Mouse (Mus musculus): ENCODE results near the gene Krtap4-6.
"Not testable (repeated sequence)": the region's sequence is repeated elsewhere in the genome, so short reads cannot be mapped to it uniquely, and the experiment has no call there.

Krtap4-6 gene

DNA sequence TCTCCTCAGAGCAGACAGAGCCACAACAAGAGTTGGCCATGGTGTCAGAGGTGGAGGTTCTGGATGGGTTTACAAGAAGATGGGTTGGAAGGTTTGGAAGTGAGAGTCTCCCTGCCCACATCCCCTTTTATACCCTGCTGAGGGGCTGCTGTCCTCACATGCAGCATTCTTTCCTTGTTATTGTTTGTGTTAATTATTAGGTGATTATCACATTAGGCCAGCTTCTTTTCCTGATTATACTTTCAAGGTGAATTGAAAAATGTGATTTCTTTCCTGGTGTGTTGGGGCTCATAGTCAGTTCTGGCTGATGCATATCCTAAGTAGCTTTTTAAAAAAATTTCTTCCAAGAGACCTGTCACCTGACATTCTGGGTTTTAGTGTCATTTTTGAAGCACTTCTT lies at the start of gene Krtap4-6:
Krtap4-6 (minus strand) TSS at position 101 of the 400 bp plus-strand sequence.
- DNase-seq (ENCODE audit: low read depth, low spot score) = no peak

DNA sequence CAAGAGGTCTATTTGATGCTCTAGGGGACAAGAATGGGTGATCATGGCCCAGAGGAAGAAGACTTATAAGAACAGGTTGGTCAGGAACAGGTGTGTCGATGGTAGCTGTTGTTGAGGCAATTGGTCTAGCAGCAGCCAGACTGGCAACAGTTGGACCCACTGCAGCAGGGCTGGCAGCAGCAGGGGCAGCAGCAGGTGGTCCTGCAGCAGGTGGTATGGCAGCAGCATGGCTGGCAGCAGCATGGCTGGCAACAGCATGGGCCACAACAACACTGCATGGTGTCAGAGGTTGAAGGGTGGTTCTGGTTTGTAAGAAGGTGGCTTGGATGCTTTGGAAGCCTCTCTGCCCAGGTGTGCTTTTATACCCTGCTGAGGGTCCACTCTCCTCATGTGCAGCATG lies 24.7 kb upstream of the Krtap4-6 start, which contains the start of gene Gm14190:
Gm14190 (minus strand) TSS at position 278 of the 400 bp plus-strand sequence.
- DNase-seq (ENCODE audit: low read depth, low spot score) = no peak

DNA sequence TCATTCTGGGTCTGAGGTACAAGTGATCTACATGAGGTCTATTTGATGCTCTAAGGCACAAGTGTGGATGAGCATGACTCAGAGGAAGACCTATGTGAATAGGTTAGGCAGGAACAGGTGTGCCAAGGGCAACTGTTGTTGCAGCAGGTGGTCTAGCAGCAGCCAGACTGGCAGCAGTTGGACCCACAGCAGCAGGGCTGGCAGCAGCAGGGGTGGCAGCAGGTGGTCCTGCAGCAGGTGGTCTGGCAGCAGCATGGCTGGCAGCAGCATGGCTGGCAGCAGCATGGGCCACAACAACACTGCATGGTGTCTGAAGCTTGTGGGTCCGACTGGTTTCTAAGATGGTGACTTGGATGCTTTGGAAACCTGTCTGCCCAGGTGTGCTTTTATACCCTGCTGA lies 19.5 kb upstream of the Krtap4-6 start:
- DNase-seq (ENCODE audit: low read depth, low spot score) = not testable (repeated sequence)

DNA sequence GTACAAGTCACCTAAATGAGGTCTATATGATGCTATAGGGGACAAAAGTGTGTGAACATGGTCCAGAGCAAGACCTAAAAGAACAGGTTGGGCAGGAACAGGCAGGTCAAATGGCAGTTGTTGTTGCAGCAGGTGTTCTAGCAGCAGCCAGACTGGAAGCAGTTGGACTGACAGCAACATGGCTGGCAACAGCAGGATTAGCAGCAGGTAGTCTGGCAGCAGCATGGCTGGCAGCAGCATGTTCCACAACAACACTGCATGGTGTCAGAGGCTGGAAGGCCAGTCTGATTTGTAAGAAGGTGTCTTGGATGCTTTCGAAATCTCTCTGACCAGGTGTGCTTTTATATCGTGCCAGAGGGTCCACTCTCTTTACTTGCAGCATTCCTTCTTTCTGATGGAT lies 17.7 kb upstream of the Krtap4-6 start:
- DNase-seq (ENCODE audit: low read depth, low spot score) = no peak

DNA sequence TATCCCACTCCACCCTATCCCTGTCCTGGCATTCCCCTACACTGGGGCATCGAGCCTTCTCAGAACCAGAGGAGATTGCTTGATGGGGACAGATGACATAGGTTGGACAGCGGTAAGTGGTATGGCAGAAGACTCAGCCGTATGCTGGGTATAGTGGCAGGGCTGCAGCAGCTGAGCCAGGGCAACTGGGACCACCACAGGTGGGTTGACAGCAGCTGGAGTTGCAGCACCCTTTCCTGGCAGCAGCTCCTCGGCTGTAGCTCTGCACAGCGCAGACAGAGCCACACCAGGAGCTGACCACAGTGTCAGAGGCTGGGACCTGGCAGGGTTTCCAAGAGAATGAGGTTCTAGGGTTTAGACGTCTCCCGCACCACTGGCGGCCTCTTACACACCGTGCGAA lies 3.0 kb downstream of the Krtap4-6 start:
- no peak for DNase-seq (ENCODE audit: low read depth, low spot score)

DNA sequence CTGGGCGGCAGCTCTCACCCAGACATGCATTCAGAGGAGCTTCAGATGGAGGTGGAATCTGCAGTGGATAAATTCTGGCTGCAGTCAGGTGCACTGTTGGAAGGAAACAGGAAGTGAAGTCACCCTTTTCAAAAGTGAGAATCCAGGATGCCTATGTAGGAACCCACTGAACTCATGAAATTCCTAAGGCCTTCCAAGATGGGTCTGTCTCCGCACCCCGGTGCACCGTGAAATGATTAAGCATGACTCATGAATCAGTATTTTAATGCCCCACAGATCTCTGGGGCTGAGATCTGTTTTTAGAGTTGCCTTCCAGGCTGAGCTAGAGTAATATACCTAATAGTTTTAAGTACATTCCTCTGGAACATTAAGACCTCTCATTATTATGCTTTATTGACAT lies 6.5 kb downstream of the Krtap4-6 start:
- no peak for DNase-seq (ENCODE audit: low read depth, low spot score)

DNA sequence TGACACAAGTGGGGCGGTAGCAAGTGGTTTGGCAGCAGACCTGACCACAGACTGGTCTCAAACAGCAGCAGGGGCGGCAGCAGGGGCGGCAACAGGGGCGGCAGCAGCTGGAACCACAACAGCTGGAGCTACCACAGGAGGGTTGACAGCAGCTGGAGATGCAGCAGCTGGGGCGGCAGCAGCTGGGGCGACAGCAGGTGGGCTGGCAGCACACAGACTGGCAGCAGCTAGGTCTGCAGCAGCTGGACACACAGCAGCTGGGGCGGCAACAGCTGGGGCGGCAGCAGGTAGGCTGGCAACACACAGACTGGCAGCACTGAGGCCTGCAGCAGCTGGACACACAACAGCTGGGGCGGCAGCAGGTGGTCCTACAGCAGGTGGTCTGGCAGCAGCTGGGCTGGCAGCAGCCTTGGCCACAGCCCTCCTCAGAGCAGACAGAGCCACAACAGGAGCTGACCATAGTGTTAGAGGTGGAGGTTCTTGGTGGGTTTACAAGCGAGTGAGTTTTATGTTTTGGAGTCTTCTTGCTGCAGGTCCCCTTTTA lies 7.2 kb downstream of the Krtap4-6 start, which contains the start of gene Gm11563:
Gm11563 (minus strand) TSS at position 494 of the 544 bp plus-strand sequence.
- DNase-seq (ENCODE audit: low read depth, low spot score) = not testable (repeated sequence)

DNA sequence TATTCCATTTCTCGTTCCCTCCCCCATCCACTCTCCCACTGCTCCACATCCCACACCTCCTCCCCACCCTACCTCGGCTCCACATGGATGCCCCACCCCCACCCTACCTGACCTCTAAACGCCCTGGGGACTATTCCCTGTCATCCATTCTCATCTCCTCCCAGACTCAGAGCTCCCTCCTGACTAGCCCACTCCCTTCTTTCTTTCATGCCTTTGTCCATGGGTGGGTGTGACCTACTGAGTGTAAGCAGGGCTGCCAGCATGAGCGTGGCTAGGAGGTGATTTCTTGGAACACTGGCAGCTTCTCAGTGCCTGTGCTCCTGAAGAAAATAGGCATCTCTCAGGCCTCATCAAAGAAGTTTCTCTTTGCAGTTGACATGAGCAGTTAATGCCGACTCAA lies 8.7 kb downstream of the Krtap4-6 start:
- no peak for DNase-seq (ENCODE audit: low read depth, low spot score)

DNA sequence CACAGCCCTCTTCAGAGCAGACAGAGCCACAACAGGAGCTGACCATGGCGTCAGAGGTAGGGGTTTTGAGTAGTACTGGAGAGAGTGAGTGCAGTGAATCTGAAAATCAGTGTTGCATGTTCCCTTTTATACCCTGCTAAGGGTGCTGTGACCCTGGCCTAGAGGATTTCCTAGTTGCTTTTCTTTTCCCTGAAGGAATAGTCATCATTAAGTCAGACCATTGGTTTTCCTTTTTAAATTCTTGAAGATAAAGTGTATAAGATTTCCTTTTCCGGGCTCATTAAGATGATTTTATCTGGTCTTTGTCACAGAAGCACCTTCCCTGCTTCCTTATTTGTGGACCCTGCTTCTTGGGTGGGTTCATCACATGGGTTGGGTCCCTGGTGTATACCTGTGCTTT lies 15.6 kb downstream of the Krtap4-6 start, which contains the start of gene Gm11555:
Gm11555 (minus strand) TSS at position 101 of the 400 bp plus-strand sequence.
- no peak for DNase-seq (ENCODE audit: low read depth, low spot score)

DNA sequence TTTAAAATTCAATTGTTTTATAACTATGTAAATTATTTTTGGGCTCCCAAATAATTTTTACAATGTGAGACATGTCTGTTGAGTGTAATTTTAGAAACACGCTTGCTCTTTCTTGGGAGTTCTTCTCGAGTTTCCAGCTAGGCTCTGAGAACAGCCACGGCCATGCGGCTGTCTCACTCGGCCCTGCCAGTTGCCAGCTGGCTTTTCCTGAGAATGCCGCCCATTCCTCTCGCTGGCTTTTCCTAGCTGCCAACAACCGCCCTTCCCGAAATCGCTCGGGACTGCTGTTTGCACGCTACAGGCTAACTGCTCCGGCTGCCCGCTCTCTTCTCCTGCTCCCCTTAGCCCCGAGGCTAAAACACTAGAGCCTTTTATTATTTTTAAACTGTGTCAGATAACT lies 19.3 kb downstream of the Krtap4-6 start:
- no peak for DNase-seq (ENCODE audit: low read depth, low spot score)

DNA sequence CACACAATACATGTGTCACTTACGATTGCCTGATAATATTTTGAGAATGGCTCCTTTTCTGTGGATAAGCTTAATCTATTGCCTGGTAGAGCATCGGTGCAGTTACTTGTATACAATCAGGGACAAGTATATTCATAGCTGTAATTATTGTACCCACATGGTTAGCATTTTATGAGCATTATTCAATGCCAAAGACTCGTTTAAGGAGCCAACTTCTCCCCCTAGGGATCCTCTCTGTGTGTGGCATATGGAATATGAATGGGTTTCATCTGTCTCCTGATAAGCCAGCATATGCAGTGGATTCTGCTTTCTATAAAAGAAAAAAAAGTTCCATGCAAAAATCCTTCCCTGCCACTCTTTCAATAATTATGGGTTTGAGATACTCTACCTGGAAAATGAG lies 21.4 kb downstream of the Krtap4-6 start:
- peak; percentile 39 for DNase-seq (ENCODE audit: low read depth, low spot score)

DNA sequence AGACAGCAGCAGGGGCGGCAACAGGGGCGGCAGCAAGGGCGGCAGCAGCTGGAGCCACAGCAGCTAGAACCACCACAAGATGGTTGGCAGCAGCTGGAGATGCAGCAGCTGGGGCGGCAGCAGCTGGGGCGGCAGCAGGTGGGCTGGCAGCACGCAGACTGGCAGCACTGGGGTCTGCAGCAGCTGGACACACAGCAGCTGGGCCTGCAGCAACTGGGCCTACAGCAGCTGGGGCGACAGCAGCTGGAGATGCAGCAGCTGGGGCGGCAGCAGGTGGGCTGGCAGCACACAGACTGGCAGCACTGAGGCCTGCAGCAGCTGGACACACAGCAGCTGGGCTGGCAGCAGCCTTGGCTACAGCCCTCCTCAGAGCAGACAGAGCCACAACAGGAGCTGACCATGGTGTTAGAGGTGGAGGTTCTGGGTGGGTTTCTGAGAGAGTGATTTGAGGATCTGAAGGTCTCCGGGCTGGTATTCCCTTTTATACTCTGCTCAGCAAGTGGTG lies 22.1 kb downstream of the Krtap4-6 start, which contains the start of gene Krtap4-7:
Krtap4-7 (minus strand) TSS at position 455 of the 505 bp plus-strand sequence.
- DNase-seq (ENCODE audit: low read depth, low spot score) = not testable (repeated sequence)

DNA sequence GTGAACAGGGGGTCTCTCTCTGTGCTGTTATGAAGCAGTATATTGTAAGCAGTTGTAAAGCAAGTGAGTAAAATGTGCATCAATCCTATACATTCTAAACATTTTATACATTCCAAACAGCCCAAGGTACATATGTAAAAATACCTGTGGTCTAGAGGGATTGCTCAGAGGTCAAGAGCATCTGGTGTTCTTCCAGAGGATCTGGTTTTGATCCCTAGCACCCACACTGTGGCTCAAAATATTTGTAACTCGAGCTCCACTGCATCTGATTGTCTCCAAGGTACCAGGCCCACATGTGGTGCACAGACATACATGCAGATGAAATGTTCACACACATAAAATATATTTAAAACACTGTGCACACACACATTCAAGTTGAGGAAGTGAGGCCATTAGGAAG lies 24.8 kb downstream of the Krtap4-6 start:
- DNase-seq (ENCODE audit: low read depth, low spot score) = no peak

DNA sequence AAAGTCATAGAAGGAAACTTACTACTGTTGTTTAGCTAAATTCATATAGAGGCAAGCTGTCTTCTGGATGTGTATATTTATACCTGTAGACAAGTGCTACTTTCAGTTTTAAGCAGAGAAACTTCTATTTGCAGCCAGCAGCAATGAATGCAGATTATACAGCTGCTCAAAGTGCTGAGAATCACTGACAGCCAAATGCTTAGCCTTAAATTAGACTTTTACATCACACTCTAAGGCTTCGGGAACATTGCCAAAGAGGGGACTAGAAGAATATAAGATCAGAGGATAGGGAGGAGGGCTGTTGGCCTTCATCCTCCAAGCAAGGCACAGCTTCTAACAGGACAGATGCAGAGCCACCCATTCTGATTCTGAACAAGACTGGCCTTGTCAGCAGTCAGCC lies 28.7 kb downstream of the Krtap4-6 start:
- no peak for DNase-seq (ENCODE audit: low read depth, low spot score)

DNA sequence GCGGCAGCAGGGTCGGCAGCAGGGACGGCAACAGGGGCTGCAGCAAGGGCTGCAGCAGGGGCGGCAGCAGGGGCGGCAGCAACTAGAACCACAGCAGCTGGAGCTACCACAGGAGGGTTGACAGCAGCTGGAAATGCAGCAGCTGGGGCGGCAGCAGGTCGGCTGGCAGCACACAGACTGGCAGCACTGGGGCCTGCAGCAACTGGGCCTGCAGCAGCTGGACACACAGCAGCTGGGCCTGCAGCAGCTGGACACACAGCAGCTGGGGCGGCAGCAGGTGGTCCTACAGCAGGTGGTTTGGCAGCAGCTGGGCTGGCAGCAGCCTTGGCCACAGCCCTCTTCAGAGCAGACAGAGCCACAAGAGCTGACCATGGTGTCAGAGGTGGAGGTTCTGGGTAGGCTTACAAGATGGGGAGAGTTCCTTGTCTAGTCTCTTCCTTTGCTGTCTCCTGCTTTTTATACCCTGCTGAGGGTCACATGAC lies 31.1 kb downstream of the Krtap4-6 start, which contains the start of gene Krtap4-2:
Krtap4-2 (minus strand) TSS at position 432 of the 482 bp plus-strand sequence.
- DNase-seq (ENCODE audit: low read depth, low spot score) = no peak

DNA sequence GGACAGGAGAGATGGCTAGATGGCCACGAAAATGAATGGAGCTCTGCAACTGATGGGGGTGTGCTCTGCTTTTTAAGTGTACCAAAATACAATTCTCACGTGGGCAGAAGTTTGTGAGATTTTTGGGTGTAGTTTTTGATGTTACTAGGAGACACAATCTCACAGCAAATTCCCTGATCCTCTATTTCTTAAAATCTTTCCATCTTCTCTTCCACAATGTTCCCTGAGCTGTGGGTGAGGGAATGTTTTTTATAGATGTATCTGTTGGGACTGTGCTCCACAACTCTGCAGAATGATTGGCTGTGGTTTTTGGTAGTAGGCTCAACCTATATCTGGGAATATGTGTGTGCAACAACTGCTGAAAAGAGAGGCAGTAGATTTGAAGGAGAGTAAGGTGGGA lies 32.5 kb downstream of the Krtap4-6 start:
- DNase-seq (ENCODE audit: low read depth, low spot score) = no peak

DNA sequence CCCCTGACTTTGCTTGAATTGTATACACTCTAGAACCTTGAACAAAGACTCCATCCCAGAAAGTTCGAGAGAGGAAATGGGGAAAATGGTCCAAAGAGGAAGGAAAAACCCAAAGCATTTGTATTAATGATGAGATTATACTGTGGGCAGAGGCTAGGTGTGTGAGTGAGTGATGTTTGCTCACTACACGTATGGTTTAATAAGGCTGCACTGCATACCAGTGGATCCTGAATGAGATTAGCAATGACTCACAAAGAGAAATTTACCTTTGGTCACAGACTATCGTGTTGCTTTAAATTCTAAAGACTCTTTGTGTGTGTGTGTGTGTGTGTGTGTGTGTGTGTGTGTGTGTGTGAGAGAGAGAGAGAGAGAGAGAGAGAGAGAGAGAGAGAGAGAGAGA lies 34.9 kb downstream of the Krtap4-6 start:
- DNase-seq (ENCODE audit: low read depth, low spot score) = no peak

DNA sequence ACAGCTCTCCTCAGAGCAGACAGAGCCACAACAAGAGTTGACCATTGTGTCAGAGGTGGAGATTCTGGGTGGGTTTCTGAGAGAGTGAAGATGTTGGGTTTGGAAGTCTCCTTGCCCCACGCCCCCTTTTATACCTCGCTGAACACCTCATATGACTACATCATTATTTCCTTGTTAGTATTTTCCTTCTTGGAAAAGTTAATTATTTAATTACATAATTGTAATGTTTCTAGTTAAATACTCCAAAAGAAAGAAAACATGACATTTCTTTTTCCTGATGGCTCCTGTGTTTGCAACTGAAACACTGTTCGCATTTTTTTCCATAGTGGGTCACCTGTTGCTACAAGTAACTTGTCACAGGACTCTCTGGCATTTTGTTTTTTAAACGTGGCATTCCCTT lies 37.6 kb downstream of the Krtap4-6 start, which contains the start of gene Krtap4-1:
Krtap4-1 (minus strand) TSS at position 101 of the 400 bp plus-strand sequence.
- DNase-seq (ENCODE audit: low read depth, low spot score) = no peak

DNA sequence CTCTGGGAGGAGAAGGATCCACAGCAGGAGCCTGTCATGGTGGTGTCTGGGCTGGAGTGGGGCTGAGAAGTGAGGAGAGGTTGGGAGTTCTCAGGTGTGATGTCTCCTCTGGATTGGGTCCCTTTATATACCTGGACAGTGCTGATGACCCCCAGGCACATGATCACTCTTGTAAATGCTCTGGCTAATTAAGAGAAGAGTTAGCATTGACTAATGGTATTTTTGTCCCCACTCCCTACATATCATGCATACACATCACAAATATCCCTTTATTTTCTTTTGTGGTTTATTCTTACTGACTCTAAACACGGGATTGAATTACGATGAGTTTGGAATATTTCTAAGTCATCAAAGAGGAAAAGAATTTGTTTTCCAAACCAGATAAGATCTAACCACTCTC lies 45.4 kb downstream of the Krtap4-6 start, which contains the start of gene Gm11562:
Gm11562 (minus strand) TSS at position 101 of the 400 bp plus-strand sequence.
- no peak for DNase-seq (ENCODE audit: low read depth, low spot score)

Data from brain, embryonic 18.5 days (tissue).